Mouse (Mus musculus): ENCODE measurements around the gene Gpd1l. TPM values are rescaled to one million over a fixed set of nuclear protein-coding genes. Genes with fewer than 3 reads are reported as not detected.
"Not testable (repeated sequence)": the region's sequence is repeated elsewhere in the genome, so short reads cannot be mapped to it uniquely, and the experiment has no call there.

Gene Gpd1l
- polyA plus RNA-seq (2014; fragmentation: Nextera tagmentation; extraction: Ambion mirVana): 6.7 and 7.8 TPM in 2 replicates

GRCm38 (mm10) chr9:114933723-114934171 lies at the start of gene Gpd1l:
Gene Gpd1l (minus strand): TSS chr9:114933987.
- Histone ChIP-seq H3K9me3 (ENCODE audit: control insufficient read depth, low read length) (no peaks in the 10 kb centered on the region), H3K4me2 (ENCODE audit: low read depth, severe bottlenecking) (peak within 1 kb of the TSS; percentile 92), H3K36me3 (ENCODE audit: control insufficient read depth, insufficient read depth, low read length) (no peaks in the 10 kb centered on the region), H3K27me3 (ENCODE audit: control insufficient read depth, insufficient read depth, low read length) (no peaks in the 10 kb centered on the region), H3K4me1 (ENCODE audit: control insufficient read depth, insufficient read depth, low read length) (peaks cover 7% of the 10 kb centered on the region; the same call in 1 of the 2 replicates), H3K9ac (ENCODE audit: low read length) (peak within 1 kb of the TSS; percentile 74), H3K27ac (replicated peaks; ENCODE audit: low read depth, low read length) (no peak within 1 kb of the TSS), H3K4me3 (ENCODE audit: low read depth, low read length) (peak within 1 kb of the TSS; percentile 75)
- DNase-seq (ENCODE audit: low spot score) (peak; percentile 98), ATAC-seq (ENCODE audit: insufficient number of reproducible peaks, low FRiP score, low TSS enrichment, low read depth) (peak; percentile 97)
- WGBS: 0% methylated on average over 30 of the region's 30 CpGs

DNA sequence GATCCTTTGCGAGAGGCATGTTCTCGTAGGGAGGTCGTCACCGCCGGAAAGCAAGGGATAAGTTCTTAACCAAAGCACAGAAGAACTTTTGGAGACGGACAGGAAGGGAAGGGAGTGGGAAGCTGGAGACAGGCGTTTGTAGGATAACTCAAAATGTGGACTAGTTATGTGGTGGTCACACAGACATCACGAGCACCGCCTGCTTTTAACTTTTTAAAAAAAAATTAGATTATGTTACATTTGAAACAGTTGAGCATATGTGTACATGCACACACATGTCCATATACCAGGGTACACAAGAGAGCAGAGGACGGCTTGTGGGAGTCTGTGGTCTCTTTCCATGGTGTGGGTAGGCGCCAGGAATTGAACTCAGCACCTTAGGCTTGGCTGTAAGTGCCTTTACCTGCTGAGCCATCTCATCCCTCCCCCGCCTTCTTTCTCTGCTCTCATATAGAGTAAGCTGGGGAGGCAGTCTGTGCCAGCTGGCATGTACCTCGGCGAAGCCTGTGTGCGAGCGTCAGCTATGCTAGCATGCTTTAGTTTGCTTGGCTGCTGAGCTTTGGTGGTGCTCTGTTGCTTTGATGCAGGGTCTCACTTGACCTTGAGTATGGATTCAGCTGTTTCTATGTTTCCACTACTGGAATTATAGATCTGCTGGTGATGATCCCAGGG lies 49.0 kb upstream of the Gpd1l start, which contains the start of gene Rps27rt:
TSS of gene Rps27rt (minus strand) at position 51 of the 672 bp plus-strand sequence.
- ATAC-seq (ENCODE audit: insufficient number of reproducible peaks, low FRiP score, low TSS enrichment, low read depth) (no peak), DNase-seq (ENCODE audit: low spot score) (no peak)
- H3K9ac ChIP-seq (ENCODE audit: low read length): no peak within 1 kb of the TSS
- no peak within 1 kb of the TSS for H3K27ac ChIP-seq (replicated peaks; ENCODE audit: low read depth, low read length)
- peaks cover 8% of the 10 kb centered on the region for H3K27me3 ChIP-seq (ENCODE audit: control insufficient read depth, insufficient read depth, low read length)
- no peak within 1 kb of the TSS for H3K4me3 ChIP-seq (ENCODE audit: low read depth, low read length)
- peaks cover under 1% of the 10 kb centered on the region; the same call in 1 of the 2 replicates for H3K4me1 ChIP-seq (ENCODE audit: control insufficient read depth, insufficient read depth, low read length)
- H3K9me3 ChIP-seq (ENCODE audit: control insufficient read depth, low read length): 0 out of 2 replicates have a peak, but pooled peaks cover 2% of the 10 kb centered on the region
- H3K36me3 ChIP-seq (ENCODE audit: control insufficient read depth, insufficient read depth, low read length): no peaks in the 10 kb centered on the region
- WGBS: 93% methylated on average over 16 of the region's 16 CpGs
- no peak within 1 kb of the TSS for H3K4me2 ChIP-seq (ENCODE audit: low read depth, severe bottlenecking)

- Histone ChIP-seq H3K9ac (ENCODE audit: low read length) (no peak overlapping the region), H3K4me2 (ENCODE audit: low read depth, severe bottlenecking) (no peak overlapping the region), H3K4me3 (ENCODE audit: low read depth, low read length) (no peak overlapping the region), H3K9me3 (ENCODE audit: control insufficient read depth, low read length) (no peaks in the 10 kb centered on the region), H3K27me3 (ENCODE audit: control insufficient read depth, insufficient read depth, low read length) (peaks cover 12% of the 10 kb centered on the region), H3K27ac (replicated peaks; ENCODE audit: low read depth, low read length) (no peak overlapping the region), H3K4me1 (ENCODE audit: control insufficient read depth, insufficient read depth, low read length) (peaks cover 3% of the 10 kb centered on the region; the same call in 1 of the 2 replicates), H3K36me3 (ENCODE audit: control insufficient read depth, insufficient read depth, low read length) (no peaks in the 10 kb centered on the region)
- DNase-seq (ENCODE audit: low spot score): no peak
- 44% methylated on average over 6 of the region's 6 CpGs for WGBS
- ATAC-seq (ENCODE audit: insufficient number of reproducible peaks, low FRiP score, low TSS enrichment, low read depth): no peak
These were observed 46.2 kb upstream of the Gpd1l start for GRCm38 (mm10) chr9:114979969-114980368.

DNA sequence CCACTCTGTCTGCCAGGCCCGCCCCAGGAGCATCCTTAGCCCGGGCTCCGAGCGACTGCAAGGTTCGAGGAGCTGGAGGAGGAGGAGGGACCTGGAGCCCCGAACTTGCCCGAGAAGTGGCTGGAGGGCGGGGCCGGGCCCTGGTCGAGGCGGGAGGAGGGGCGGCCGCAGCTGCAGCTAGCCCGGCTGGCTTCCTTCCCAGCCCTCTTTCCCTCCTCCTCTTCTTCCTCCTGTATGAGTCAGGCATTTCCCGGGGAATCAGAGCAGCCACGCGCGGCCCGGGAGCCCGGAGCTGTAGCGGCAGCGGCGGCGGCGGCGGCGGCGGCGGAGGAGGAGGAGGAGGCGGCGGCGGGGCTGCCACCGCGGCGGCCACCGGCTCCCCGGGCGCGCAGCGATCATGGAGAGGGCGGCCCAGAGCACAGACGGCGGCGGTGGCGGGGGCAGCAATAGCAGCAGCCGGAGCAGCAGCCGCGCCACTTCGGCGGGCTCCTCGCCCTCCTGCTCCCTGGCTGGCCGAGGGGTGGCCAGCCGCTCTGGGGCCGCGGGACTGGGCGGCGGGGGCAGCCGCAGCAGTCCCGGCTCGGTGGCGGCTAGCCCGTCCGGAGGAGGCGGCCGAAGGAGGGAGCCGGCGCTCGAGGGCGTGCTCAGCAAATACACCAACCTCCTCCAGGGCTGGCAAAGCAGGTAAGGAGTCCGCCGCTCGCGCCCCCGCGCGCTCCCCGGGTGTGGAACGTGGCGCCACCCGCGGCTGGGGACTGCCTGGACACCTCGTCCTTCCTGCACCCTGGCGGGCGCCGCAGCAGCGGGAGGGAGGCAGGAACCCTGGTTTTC lies 44.7 kb upstream of the Gpd1l start, which contains the start of gene Osbpl10:
TSS of gene Osbpl10 (plus strand) at position 289 of the 831 bp plus-strand sequence.
- Histone ChIP-seq H3K4me3 (ENCODE audit: low read depth, low read length) (peak within 1 kb of the TSS; percentile 67), H3K4me1 (ENCODE audit: control insufficient read depth, insufficient read depth, low read length) (peaks cover 3% of the 10 kb centered on the region; the same call in 1 of the 2 replicates), H3K9ac (ENCODE audit: low read length) (peak within 1 kb of the TSS; percentile 81), H3K4me2 (ENCODE audit: low read depth, severe bottlenecking) (peak within 1 kb of the TSS; percentile 89), H3K36me3 (ENCODE audit: control insufficient read depth, insufficient read depth, low read length) (no peaks in the 10 kb centered on the region), H3K27ac (replicated peaks; ENCODE audit: low read depth, low read length) (no peak within 1 kb of the TSS; the same call in 1 of the 2 replicates), H3K27me3 (ENCODE audit: control insufficient read depth, insufficient read depth, low read length) (peaks cover 12% of the 10 kb centered on the region), H3K9me3 (ENCODE audit: control insufficient read depth, low read length) (no peaks in the 10 kb centered on the region)
- peak; percentile 85 for ATAC-seq (ENCODE audit: insufficient number of reproducible peaks, low FRiP score, low TSS enrichment, low read depth)
- peak; percentile 86 for DNase-seq (ENCODE audit: low spot score)
- under 1% methylated on average over 35 of the region's 86 CpGs for WGBS

DNA sequence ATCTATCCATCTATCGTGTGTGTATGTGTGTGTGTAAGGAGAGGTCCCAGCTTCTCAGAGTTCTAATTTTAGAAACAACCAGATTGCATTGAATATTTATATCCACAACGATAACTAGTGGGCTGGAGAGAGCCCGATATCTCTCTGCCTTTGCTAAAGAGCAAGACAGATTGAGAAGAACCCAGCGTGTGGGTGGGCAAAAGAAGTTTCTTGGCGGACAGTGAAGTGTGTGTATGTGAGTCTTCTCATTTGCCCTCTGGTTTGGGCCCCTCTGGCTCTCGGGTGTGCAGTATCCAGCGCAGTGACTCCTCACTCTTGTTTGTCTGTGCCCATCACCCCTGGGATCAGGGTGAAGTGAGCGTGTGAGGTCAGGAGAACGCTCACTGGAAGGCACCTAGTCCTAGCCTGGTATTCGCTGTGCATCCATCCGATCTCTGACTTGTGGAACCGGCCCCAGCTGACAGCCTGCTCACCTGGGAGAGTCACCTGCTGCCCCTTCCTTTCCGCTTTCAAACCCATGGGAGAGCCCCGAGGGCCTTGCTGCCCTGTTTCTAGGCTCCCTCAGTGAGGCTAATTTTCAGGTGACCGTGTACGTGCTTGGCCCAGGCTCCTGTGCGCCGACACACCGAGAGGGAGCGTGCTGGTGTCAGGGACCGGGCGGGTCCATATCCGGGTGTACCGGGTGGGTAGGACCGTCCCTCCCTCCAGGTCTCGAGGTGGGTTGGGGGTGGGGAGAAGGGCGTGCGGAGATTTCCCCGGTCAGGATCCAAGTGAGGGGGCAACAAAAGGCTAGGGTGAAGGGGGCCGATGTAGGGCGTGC lies 43.9 kb upstream of the Gpd1l start:
- peak; percentile 75 for ATAC-seq (ENCODE audit: insufficient number of reproducible peaks, low FRiP score, low TSS enrichment, low read depth)
- DNase-seq (ENCODE audit: low spot score): no peak
- Histone ChIP-seq H3K4me2 (ENCODE audit: low read depth, severe bottlenecking) (peak overlapping the region; percentile 89), H3K9ac (ENCODE audit: low read length) (peak overlapping the region; percentile 81), H3K36me3 (ENCODE audit: control insufficient read depth, insufficient read depth, low read length) (no peaks in the 10 kb centered on the region), H3K27ac (replicated peaks; ENCODE audit: low read depth, low read length) (no peak overlapping the region), H3K9me3 (ENCODE audit: control insufficient read depth, low read length) (no peaks in the 10 kb centered on the region), H3K4me3 (ENCODE audit: low read depth, low read length) (peak overlapping the region; percentile 67), H3K4me1 (ENCODE audit: control insufficient read depth, insufficient read depth, low read length) (peaks cover 3% of the 10 kb centered on the region; the same call in 1 of the 2 replicates), H3K27me3 (ENCODE audit: control insufficient read depth, insufficient read depth, low read length) (peaks cover 12% of the 10 kb centered on the region)
- 8% methylated on average over 31 of the region's 31 CpGs for WGBS

DNA sequence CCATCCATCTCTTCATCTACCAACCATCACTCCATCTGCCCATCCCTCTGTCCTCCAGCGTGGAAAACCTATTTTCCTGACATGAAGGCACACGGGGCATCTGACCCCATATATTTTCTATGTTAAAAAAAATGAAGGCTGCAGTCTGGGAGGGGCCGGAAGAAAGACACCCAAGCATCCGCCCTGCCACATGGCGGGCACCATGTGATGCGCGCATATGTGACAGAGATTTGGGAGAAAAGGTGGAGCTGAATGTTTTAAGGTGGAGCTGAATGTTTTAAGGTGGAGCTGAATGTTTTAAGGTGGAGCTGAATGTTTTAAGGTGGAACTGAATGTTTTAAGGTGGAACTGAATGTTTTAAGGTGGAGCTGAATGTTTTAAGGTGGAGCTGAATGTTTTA lies 32.5 kb upstream of the Gpd1l start:
- not testable (repeated sequence) for DNase-seq (ENCODE audit: low spot score); H3K4me3 ChIP-seq (ENCODE audit: low read depth, low read length); H3K27ac ChIP-seq (replicated peaks; ENCODE audit: low read depth, low read length); H3K4me1 ChIP-seq (ENCODE audit: control insufficient read depth, insufficient read depth, low read length); H3K4me2 ChIP-seq (ENCODE audit: low read depth, severe bottlenecking); H3K9ac ChIP-seq (ENCODE audit: low read length); ATAC-seq (ENCODE audit: insufficient number of reproducible peaks, low FRiP score, low TSS enrichment, low read depth); H3K36me3 ChIP-seq (ENCODE audit: control insufficient read depth, insufficient read depth, low read length); H3K9me3 ChIP-seq (ENCODE audit: control insufficient read depth, low read length); H3K27me3 ChIP-seq (ENCODE audit: control insufficient read depth, insufficient read depth, low read length)
- 84% methylated on average over 7 of the region's 7 CpGs for WGBS

- no peaks in the 10 kb centered on the region for H3K4me1 ChIP-seq (ENCODE audit: control insufficient read depth, insufficient read depth, low read length)
- no peaks in the 10 kb centered on the region for H3K27me3 ChIP-seq (ENCODE audit: control insufficient read depth, insufficient read depth, low read length)
- WGBS: 69% methylated on average over 3 of the region's 3 CpGs
- H3K27ac ChIP-seq (replicated peaks; ENCODE audit: low read depth, low read length): no peak overlapping the region
- no peak for ATAC-seq (ENCODE audit: insufficient number of reproducible peaks, low FRiP score, low TSS enrichment, low read depth)
- no peaks in the 10 kb centered on the region; the same call in 1 of the 2 replicates for H3K9me3 ChIP-seq (ENCODE audit: control insufficient read depth, low read length)
- no peak for DNase-seq (ENCODE audit: low spot score)
- H3K36me3 ChIP-seq (ENCODE audit: control insufficient read depth, insufficient read depth, low read length): no peaks in the 10 kb centered on the region
- no peak overlapping the region for H3K9ac ChIP-seq (ENCODE audit: low read length)
- H3K4me2 ChIP-seq (ENCODE audit: low read depth, severe bottlenecking): no peak overlapping the region
- H3K4me3 ChIP-seq (ENCODE audit: low read depth, low read length): no peak overlapping the region
These were observed 30.3 kb upstream of the Gpd1l start for GRCm38 (mm10) chr9:114964093-114964492.

Data from limb, embryonic 11.5 days (tissue).